Mouse (Mus musculus): ENCODE results near the gene Gm10273.

GRCm38 (mm10) chr10:59380411-59380821 lies 15.0 kb upstream of the Gm10273 start:
- TF ChIP-seq CTCF (IDR thresholded peaks at IDR 0.05; ENCODE audit: control insufficient read depth, insufficient read depth, insufficient read length) (no peak), MYOD1 (IDR thresholded peaks at IDR 0.05; ENCODE audit: control insufficient read depth, insufficient read length, low read depth) (no peak), USF1 (IDR thresholded peaks at IDR 0.05; ENCODE audit: low read depth) (no peak), MAX (IDR thresholded peaks at IDR 0.05) (no peak)

Data from C2C12 (cell line).